Mouse (Mus musculus) layer of hippocampus, adult 11-12 months (tissue): Measurements from ENCODE around the gene Tdrkh.

ENCODE experiments used
- DNase-seq: peaks from one replicate; pipeline ENCODE4 v3.0.0; 2022; ENCODE audit warnings: low spot score

The Tdrkh gene

DNA sequence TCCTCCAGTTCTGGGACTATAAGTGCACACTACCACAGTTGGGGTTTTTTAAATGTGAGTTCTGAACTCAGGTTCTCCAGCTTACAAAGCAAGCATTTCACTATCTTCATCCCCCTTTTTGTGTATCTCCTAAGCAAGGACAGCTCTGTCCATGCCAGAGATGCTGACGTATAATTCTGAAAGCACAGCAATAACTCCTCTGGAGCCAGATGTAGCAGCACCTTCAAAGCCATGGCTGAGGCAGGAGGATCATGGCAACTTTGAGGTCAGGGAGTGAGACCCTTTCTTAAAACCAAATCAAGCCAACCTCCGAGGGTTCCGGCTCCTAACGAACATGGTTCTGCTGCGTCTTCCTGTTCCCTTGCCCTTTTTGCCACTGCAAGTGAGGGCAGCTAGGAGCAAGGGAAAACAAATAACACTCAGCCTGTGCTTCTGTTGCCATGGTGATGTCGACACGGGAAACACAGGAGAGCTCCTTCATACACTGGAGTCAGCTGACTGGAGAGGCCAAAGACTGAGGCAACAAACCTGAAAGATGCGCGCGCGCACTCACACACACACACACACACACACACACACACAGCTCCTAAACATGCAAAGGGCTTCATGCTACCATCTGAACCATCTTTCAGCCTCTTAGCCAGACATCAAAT, 51.0 kb downstream of the Tdrkh start:
- peak; percentile 30 for DNase-seq

DNA sequence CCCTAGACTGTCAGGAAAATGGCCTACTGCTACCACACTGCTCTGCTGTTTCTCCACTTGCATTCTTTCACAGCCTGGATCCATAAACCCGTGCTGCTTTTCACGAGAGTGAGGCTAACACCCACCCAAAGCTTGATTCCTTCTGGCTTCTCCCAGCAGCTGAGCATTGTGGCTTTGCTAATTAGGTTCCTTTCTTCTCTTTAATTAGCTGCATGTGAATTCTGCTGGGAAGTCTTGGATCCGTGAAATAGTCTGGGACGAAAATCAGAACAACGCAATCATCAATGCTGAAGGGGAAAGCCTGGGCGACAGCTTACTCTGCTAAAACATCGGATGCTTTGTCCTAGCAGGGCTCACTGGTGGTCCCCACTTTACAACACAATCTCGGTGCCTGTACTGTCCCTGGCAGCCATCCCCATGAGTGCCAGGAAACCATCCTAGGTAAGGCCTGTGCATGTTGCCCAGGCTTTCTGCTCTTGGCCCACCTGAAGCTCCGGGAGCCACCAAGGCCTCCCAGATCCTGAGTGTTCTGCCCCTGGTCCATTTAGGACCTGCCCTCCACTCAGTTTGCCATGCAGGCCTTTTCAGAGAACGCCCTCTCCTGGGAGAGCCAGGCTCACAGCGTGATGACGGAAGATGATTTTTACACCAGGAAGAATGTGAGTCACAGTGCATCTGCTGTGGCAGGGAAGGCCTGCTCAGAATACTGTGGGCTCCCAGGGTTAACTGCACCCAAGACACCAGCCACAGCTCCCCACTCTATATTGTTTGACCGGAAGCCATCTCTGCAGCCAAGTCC, 52.8 kb downstream of the Tdrkh start:
- DNase-seq: peak; percentile 66

DNA sequence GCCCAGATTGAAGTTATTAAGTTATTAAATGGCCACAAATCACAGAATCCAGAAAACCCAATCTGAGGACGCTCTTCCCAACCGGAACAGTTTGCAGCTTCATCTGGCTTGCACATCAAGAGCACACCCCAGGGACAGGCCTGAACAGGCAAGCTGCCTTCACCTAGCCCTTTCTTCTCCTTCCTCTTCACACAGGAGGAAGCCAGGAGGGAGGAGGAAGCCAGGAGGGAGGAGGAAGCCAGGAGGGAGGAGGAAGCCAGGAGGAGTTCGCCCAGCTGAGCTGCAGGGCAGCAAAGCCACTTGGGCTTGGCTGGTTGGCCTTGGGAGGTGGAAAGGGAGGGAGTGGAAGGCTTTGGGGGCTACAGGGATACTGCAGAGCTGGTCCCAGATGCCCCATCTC, 55.9 kb downstream of the Tdrkh start:
- DNase-seq: no peak

DNA sequence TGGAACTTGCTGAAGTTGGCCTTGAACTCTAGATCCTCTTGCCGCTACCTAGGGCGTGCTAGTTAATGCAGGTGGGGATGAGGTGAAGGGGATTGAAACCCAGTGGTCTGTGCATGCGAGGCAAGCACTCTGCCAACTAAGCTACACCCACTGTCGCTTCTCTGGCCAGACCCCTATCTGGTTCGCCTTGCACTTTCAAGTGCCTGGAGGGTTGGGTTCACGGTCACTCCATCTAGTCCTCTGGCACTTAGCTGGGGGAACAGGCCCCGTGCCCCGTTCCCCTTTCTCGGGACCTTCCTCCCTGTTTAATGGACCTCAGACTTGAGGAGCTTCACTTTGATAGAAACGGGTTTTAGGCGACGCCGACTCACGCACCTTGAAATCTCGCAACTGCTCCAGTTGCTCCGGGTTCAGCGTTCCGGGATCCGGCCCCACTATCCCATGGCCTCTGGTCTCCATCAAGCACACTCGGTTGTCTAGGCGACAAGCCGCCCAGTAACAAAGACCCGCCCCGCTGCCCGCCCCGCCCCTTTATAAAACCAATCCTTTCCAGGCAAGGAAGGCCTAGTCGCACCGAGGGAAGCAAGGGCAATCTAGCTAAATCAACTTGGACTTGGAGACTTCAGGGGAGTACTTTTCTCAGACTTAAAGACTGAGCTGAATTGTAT, 59.5 kb downstream of the Tdrkh start:
- DNase-seq: no peak

DNA sequence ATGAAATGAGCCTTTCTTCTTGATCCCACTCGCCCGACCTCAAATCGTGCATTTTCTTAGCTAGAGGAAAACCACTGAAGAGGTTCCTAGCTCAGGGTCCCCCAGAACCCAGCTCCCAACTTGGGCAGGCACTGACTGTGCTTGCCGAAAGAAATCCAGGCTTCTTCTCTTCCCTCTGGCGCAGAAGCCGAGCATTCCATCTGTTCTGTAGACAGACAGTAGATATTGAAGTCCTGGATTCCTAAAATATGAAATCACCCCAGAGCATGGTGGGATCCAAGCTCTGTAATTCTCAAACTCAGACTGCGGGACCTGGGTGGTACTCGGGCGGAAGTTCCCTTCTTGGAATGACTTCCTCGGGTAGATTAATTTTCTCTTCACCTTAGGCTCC, 60.0 kb downstream of the Tdrkh start:
- DNase-seq: no peak

DNA sequence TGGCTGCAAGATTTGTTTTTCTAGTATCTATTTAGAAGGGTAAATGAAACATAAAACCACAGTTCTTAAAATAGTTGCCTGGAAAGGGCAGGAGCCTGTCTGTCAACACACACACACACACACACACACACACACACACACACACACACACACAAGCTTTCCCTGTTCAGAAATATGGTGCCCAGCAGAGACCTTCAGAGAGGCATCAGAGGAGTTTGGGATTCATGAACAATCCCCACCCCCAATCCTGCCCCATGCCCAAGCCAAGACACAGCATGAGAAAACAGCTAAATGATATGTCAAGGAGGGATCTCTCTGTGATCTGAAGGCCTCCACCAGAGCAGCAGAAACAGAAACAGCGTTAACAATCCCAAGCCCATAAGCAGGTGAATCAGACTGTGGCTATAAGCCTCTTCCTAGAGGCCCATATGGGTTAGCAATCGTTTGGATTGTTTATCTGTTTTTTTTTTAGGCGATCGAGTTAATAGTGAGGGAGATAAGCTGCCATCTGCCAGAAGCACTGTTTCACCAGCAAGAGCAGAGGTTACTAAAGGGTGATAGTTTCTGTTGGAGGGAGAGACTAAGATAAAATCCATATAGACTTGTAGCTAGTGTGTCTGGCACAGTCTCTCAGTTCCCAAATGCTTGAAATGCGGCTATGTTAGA, 60.6 kb downstream of the Tdrkh start:
- no peak for DNase-seq

DNA sequence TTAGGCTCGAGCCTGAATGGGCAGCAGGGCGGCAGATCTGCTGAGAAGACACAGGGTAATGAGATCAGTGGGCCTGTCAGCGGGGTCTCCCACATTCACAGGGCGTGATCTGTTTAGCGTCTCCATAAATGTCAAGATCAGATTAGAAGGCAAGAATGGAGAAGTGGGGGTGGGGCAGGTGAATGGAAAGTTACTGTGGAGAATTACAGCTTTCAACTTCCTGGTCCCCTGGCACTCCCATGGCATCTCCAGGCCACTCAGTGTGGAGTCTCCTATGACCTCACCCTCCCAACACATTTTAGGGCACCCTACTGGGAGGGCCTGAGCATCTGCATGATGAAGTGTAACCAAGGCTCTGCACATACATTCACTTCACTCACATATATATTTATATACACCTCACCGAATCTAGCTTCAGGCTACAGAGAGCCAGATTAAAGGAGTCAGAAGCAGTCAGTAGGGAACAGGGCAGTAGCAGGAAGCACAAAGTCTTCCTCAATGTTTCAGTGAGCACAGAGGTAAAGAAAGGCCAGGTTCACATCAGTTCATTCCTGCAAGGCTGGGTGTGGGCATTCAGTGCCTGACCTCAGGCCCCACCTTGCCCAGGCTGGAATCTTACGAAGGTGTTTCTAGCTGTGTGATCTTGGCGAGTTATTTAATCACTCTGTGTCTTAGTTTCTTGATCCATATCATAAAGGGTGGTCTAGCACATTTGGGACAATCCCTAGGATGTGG, 63.4 kb downstream of the Tdrkh start:
- DNase-seq: no peak

DNA sequence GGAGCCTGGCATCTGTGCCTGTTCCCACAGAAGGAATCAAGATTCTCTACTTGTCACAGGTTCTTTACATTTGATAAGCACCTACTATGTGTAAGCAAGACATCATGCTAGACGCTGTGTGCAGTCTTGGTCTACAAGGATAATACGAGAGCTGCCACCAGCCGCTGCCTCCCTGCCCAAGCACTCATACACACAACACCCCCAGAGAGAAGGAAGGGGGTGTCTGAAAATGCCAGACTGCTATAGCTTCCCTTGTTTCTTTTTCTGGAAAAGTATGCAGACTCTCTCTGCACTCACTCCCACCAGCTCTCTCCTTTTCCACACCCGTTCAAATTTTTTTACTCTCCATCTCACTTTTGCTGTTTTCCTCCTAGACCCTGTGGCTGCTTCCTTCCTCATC, 64.4 kb downstream of the Tdrkh start:
- no peak for DNase-seq

DNA sequence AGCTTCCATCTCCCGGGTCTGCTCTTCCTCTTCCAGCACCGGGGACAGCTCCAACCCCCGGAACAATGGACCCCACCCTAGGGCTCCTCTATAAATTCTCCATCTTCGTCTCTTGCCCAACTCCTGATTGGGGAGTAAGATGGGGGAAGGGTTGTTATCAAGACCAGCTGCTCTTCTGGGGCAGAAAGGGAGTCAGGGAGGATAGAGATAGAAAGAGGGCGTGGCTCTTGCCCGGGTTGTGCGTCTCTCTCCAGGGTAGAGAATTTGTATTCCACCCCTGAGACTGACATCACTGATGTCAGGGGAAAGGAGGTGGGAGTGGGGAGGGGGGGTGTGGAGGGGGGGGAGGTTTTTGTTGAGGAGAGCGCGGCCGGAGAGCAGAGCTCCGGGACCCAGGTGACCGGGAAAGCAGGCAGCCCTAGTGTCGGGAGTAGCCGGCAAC, 64.9 kb downstream of the Tdrkh start, which contains the start of gene Celf3:
Celf3 (plus strand) TSS at position 315 of the 442 bp plus-strand sequence.
- peak; percentile 77 for DNase-seq

DNA sequence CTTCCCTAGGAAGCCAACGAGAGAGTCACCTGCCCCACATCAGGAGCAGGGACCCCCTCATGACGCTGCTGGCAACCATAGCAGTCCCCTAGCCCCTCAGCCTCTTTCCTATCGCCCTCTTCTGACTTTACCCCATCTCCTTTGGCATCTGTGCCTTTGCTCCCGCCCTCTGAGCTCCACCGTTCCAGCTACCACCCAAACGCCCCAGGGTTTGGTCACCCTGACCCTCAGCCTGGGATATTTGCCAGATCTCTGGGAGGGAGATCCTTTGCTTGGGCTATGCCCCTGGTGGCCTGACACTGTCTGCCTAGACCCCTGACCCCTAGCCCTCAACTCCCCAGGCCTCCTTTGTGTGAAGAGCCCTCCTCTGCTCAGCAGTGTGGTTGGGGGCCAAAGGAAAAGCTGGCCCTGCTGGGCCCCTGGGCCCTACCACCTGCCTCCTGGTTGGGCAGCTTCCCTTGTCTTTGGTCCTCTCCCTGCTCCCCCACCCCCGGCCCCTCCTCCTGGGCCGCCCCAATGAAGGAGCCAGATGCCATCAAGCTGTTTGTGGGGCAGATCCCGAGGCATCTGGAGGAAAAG, 65.6 kb downstream of the Tdrkh start:
- DNase-seq: no peak

DNA sequence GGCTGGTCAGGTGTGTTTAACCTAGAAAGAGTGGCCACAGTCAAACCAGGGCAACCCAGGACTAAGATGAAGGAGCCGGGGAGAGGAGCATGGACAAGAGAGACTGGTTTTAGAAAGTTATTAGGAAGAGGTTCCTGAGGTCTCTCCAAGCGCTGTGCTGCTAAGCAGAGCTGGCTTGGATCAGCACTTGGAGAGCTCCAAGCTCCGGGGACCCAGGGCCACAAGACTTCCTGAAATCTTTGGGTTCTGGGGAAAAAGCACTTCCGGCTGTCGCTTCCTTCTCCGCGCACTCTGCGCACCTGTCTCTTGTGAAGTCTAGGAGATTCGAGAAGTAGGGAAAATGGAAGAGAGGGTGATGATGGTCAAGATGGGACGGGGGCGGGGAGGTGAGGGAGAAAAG, 66.5 kb downstream of the Tdrkh start:
- DNase-seq: no peak

DNA sequence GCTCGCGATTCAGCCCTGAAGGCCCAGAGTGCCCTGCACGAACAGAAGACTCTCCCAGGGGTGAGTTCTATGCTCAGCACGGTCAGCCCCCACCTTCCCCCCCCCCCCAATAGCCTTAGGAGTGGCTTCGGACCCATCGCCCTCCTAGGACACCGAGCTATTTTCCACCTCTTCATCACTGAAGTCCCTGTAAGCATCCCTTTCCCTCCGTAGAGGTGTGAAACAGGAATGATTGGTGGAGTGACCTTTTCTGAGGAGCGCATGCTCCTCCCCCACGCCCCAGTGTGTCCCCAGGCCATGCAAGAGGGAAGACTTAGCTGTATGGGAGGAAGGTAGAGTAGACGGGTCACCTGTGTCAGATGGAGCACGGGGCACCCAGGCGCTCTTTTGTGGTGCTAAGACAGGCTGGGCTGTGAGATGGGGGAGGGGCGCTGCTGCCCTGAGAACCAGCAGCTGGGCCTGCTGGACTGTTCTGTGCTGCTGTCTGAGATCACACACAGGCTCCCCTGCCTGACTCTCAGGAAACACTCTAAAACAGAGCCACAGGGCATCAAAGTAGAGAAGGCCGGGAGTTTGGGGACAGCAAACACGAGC, 67.3 kb downstream of the Tdrkh start, which contains the start of gene Riiad1:
Riiad1 (minus strand) TSS at position 51 of the 594 bp plus-strand sequence.
- DNase-seq: no peak

DNA sequence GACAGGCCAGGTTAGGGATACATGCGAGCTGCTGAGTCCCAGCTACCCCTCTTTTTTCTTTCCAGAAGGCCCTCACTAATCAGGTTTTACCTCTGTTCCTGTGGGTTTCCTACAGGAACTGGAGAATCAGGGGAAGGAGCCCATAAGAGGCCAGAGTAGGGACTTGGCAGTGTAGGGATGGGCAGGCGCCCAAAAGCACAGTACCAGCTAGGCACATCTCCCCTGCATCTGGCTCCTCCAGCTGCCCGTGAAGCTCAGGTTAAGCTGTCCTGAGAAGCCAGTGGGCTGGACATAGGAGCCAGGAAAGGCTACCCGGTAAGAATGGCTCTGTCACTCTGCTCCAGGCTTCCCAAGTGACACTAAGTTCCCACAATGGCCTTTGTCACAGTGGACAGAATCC, 68.4 kb downstream of the Tdrkh start:
- no peak for DNase-seq

DNA sequence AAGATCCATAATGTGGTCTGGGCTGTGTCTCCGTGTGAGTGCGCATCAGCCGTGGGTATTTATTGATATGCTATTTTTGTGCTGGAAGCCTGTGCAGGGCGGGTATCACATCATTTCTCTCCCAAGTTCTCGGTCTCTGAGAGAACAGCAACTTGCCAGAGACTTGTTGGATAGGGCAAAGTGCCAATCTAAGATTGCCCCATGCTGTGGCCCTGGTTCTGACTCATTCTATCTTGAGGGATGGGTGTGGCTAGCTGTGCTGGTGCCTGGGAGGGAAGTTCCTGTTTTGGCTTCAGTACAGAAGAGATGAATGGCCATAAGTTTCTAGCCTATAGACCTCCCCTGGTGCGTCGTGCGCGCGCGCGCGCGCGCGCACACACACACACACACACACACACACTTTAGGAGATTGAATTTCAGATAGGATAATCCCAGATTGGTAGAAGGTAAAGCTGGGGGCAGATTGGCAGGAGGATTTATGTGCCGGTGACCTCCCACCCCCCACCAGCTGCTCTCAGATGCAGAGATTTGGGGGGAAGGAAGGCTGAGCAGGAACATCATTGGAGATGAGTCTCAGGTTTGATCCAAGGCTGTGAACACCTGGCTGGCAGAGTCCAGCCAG, 69.8 kb downstream of the Tdrkh start:
- DNase-seq: no peak

DNA sequence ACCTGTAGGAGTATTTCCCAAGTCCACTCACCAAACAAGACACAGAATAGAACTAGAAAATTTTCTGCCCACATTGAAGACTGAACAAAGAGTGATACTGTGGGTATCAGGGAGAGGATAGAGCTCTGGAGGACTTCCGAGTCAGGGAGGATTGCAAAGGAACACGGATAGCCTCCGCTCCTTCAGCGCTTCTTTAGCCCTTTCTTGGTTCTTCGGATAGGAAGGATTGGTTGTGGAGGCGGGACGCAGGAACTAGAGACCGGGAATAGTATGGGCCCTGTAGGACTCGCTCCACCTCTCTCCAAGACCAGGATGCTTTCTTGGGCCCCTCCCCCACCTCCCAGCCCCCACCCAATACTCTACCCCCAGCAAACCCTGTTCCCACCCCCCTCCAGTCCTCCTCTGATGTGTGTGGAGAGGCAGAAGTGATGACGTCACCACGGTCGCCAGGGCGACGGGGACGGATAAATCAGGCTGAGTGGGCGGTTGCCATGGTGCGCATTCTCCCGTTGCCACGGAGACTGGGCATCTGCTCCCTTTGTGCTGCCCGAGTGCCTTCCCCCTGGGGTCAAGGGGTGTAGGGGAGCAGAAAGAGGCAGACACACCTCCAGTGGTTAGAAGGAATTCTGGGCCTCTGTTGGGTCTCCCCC, 70.8 kb downstream of the Tdrkh start:
- DNase-seq: peak; percentile 95
